Mouse (Mus musculus): ENCODE data around the gene Gm3448. TPM values are rescaled to one million over a fixed set of nuclear protein-coding genes. Genes with fewer than 3 reads are reported as not detected.
"Not testable (repeated sequence)": the region's sequence is repeated elsewhere in the genome, so short reads cannot be mapped to it uniquely, and the experiment has no call there.

Gm3448 gene
- polyA plus RNA-seq, 1 experiment from 2014 or later: 2.7 TPM

DNA sequence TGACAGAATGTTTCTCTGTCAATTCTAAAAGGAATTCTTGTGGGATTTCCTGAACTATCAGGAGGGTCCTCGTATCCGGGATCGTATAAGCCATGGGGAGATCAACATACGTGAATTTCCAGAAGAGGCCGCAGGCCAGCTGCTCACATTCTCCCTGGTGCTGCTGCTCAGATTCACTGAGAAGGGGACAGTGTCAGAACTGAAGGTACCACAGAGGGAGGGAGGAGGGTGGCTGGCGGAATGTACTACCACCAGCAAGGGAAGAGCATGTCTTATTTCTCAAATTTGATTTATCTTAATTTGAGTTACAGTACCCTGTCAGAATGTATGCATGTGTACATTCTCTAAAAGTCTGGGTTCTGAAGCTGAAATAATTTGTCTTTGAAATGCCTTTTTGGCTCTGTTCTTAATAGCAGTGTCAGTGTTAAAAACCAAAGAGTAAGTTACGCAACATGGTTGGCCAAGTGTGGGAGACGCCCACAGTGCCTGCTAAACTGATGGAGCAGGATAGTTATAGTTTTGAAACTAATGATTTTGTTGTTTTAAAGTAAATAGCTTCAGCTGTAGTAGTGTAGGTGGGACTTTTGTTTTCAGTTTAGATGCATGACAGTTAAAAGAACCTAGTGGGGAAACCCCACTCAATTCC, 12.0 kb upstream of the Gm3448 start:
- ATAC-seq (ENCODE audit: low read depth): peak; percentile 18; the same call in 1 of the 2 replicates
- WGBS: 91% methylated on average over 5 of the region's 8 CpGs
- H3K36me3 ChIP-seq (ENCODE audit: control insufficient read depth, insufficient read depth, low read length): not testable (repeated sequence)

DNA sequence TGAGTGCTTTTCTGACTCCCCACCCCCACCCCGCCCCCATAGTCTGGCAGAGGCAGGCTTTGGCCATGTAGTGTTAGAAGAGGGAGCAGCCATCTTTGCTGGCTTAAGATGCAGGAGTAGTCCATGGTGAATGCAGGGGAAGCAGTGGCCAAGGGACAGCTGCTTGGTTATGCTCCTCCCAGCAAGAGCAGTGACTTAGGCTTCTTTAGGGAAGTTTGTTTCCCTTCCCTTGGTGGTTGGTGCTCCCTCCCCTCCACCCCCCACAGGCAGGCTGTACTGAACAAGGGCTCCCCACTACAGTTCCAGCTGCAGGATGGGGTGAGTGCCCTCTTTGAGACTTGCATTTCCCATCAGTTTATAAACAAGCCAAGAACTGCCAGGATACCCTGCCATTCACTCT, 11.4 kb upstream of the Gm3448 start:
- not testable (repeated sequence) for H3K36me3 ChIP-seq (ENCODE audit: control insufficient read depth, insufficient read depth, low read length); H3K4me2 ChIP-seq (ENCODE audit: low read depth, low read length); H3K27ac ChIP-seq (ENCODE audit: low read length); H3K9ac ChIP-seq (ENCODE audit: low read length); H3K27me3 ChIP-seq (ENCODE audit: control insufficient read depth, insufficient read depth, low read depth, low read length); H3K4me3 ChIP-seq (ENCODE audit: low read length); H3K9me3 ChIP-seq (ENCODE audit: control insufficient read depth, low read length); H3K4me1 ChIP-seq (replicated peaks; ENCODE audit: control insufficient read depth, insufficient read depth, low read length)
- WGBS: 83% methylated on average over 1 of the region's 1 CpGs
- ATAC-seq (ENCODE audit: low read depth): peak; percentile 38

More for the DNA sequence above, 12.0 kb upstream of the Gm3448 start:
- H3K4me1 ChIP-seq (replicated peaks; ENCODE audit: control insufficient read depth, insufficient read depth, low read length); H3K27ac ChIP-seq (ENCODE audit: low read length); H3K4me2 ChIP-seq (ENCODE audit: low read depth, low read length); H3K4me3 ChIP-seq (ENCODE audit: low read length); H3K9me3 ChIP-seq (ENCODE audit: control insufficient read depth, low read length); H3K9ac ChIP-seq (ENCODE audit: low read length); H3K27me3 ChIP-seq (ENCODE audit: control insufficient read depth, insufficient read depth, low read depth, low read length): not testable (repeated sequence)

DNA sequence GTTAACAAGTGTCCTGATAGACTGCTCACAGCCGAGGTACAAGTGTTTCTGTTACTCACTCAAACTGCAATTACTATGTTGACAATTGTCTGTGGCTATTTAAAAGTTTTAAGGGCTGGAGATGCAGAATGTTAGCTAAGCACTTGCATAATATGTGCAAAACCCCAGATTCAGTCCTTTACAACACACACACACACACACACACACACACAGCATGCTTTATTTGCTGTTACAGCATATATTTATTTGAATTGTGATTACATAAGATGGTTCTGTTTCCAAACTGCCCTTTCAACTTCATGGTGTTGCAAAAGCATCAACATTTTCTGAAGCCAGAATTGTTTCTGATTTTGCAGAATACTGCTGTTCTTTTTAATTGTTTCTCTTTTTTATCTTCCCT, 9.0 kb upstream of the Gm3448 start:
- H3K4me1 ChIP-seq (replicated peaks; ENCODE audit: control insufficient read depth, insufficient read depth, low read length); H3K4me3 ChIP-seq (ENCODE audit: low read length); H3K9me3 ChIP-seq (ENCODE audit: control insufficient read depth, low read length); H3K4me2 ChIP-seq (ENCODE audit: low read depth, low read length); H3K27ac ChIP-seq (ENCODE audit: low read length); H3K27me3 ChIP-seq (ENCODE audit: control insufficient read depth, insufficient read depth, low read depth, low read length); H3K36me3 ChIP-seq (ENCODE audit: control insufficient read depth, insufficient read depth, low read length); H3K9ac ChIP-seq (ENCODE audit: low read length): not testable (repeated sequence)
- no CpG with 5 or more reads among the region's 1 CpGs for WGBS
- ATAC-seq (ENCODE audit: low read depth): peak; percentile 51

DNA sequence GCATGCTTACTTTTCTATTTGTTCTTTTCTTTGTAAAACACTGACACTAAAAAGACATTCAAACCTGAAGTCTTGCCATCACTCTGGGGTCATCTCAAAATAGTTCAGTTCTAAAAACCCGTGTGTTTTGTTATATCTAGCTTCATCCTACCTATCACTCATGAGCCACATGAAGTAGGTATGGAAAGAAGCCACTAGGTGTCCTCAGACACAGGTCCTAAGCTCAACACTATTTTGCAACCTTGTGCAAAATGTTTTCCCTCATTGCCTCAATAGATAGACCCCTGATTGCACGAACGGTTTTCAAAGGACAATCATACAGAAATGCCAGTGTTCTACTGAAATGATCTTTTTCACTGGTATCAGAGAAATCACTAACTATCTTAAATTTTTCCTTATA, 882 bp downstream of the Gm3448 start:
- H3K27me3 ChIP-seq (ENCODE audit: control insufficient read depth, insufficient read depth, low read depth, low read length); H3K4me1 ChIP-seq (replicated peaks; ENCODE audit: control insufficient read depth, insufficient read depth, low read length); H3K9ac ChIP-seq (ENCODE audit: low read length); H3K9me3 ChIP-seq (ENCODE audit: control insufficient read depth, low read length); H3K4me3 ChIP-seq (ENCODE audit: low read length); H3K36me3 ChIP-seq (ENCODE audit: control insufficient read depth, insufficient read depth, low read length); H3K27ac ChIP-seq (ENCODE audit: low read length); ATAC-seq (ENCODE audit: low read depth); H3K4me2 ChIP-seq (ENCODE audit: low read depth, low read length): not testable (repeated sequence)
- no CpG with 5 or more reads among the region's 3 CpGs for WGBS

DNA sequence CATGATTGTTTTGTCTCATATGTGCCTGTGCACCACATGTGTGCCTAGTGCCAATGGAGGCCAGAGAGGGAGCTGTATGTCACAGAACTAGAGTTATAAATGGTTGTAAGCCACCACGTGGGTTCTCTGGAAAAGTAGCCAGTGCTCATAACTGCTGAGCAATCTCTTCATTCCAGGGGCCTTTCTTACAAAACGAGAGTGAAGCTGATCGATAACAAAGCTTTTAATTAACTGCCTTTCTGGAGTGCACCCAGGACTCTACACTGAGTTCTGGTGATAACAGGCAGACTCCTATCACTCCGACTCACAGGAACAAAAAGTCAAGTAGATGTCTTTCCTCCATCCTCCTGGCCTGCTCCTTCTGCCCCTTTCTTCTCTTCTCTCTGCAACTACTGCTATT, 9.9 kb downstream of the Gm3448 start:
- not testable (repeated sequence) for H3K9ac ChIP-seq (ENCODE audit: low read length); H3K4me3 ChIP-seq (ENCODE audit: low read length); H3K27ac ChIP-seq (ENCODE audit: low read length); H3K4me2 ChIP-seq (ENCODE audit: low read depth, low read length); H3K4me1 ChIP-seq (replicated peaks; ENCODE audit: control insufficient read depth, insufficient read depth, low read length); ATAC-seq (ENCODE audit: low read depth); H3K9me3 ChIP-seq (ENCODE audit: control insufficient read depth, low read length); H3K36me3 ChIP-seq (ENCODE audit: control insufficient read depth, insufficient read depth, low read length); H3K27me3 ChIP-seq (ENCODE audit: control insufficient read depth, insufficient read depth, low read depth, low read length)
- WGBS: no CpG with 5 or more reads among the region's 4 CpGs

DNA sequence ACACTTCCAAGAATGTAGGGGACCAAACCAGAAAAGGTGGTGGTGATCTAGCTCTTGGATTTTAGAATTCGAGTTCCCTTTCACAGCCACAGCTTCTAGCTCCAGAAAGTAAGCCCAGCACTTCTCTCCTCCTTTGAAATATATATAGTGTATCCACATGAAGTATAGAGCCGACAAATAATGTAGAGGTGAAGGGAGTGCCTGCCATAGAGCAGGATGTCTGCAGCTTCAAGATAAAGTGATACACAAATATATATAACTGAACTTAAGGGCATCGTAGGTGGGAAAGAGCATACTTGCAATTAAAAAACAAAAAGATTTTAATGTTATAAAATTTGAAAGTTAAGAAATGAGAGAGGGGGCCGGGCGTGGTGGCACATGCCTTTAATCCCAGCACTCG, 15.8 kb downstream of the Gm3448 start:
- not testable (repeated sequence) for ATAC-seq (ENCODE audit: low read depth); H3K9ac ChIP-seq (ENCODE audit: low read length); H3K4me1 ChIP-seq (replicated peaks; ENCODE audit: control insufficient read depth, insufficient read depth, low read length); H3K27me3 ChIP-seq (ENCODE audit: control insufficient read depth, insufficient read depth, low read depth, low read length); H3K4me3 ChIP-seq (ENCODE audit: low read length); H3K27ac ChIP-seq (ENCODE audit: low read length); H3K36me3 ChIP-seq (ENCODE audit: control insufficient read depth, insufficient read depth, low read length); H3K4me2 ChIP-seq (ENCODE audit: low read depth, low read length); H3K9me3 ChIP-seq (ENCODE audit: control insufficient read depth, low read length)
- no CpG with 5 or more reads among the region's 6 CpGs for WGBS

DNA sequence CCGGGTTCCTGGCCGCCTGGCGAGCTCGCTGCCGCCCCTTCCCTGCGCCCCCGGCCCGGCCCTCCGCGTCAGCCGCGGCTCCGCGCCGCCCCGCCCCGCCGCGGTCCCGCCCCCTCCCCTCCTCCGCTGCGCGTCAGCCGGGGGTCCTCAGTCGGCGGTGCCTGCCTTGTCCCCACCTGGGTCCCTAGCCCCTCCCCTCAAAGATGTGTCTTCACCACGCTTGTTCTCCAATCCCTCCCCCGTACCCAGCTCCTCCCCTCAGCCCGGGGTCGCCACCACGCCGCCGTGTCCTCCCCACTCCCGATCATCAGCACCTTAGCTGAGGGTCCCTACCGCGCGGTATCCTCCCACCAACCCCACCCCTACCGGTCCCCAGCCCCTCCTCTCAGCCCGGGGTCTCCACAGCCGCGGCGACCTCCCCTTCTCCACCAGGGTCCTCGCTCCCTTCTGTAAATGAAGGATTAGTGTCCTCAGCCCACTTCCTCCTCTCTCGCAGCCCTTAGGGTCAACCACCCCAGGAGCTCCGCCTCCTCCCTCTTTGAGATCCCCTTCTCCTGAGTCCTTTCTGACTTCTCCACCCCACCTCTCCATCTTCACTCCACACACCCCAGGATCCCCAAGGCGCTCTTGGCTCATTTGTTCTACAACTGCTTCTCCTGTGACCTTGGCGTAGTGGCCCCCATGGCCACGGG, 16.7 kb downstream of the Gm3448 start:
- H3K27me3 ChIP-seq (ENCODE audit: control insufficient read depth, insufficient read depth, low read depth, low read length); H3K4me2 ChIP-seq (ENCODE audit: low read depth, low read length); H3K9ac ChIP-seq (ENCODE audit: low read length); H3K4me1 ChIP-seq (replicated peaks; ENCODE audit: control insufficient read depth, insufficient read depth, low read length); H3K4me3 ChIP-seq (ENCODE audit: low read length); H3K36me3 ChIP-seq (ENCODE audit: control insufficient read depth, insufficient read depth, low read length); H3K9me3 ChIP-seq (ENCODE audit: control insufficient read depth, low read length); H3K27ac ChIP-seq (ENCODE audit: low read length): not testable (repeated sequence)
- ATAC-seq (ENCODE audit: low read depth): peak; percentile 82
- no CpG with 5 or more reads among the region's 48 CpGs for WGBS

DNA sequence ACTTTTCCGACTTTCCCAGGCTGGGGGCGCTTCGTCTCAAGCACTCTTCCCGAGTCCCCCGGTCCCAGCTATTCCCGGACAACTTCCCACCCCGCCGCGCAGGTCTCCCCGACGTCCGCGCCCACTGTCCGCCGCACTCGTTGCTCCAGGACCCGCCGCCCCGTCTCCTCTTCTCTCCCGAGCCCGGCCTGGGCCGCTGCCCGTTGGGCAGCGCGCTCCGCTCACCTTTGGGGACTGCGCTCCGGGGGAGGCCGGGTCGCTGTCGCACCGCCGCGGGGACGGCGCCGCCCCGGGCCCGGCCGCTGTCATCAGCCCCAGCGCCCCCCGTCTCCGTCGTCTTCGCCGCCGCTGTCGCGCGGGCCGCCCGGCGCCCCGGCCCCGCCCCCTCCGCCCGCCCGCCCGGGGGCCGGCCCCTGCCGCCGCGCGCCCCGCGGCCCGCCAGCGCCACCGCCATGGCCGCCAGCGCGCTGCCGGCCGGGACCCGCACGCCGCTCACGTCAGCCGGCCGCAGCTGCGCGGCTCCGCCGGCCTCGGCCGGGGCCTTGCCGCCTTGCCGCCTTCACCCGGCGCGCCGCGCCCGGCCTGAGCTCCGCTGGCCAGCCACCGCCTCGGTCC, 17.4 kb downstream of the Gm3448 start:
- not testable (repeated sequence) for H3K4me3 ChIP-seq (ENCODE audit: low read length); H3K27ac ChIP-seq (ENCODE audit: low read length); H3K36me3 ChIP-seq (ENCODE audit: control insufficient read depth, insufficient read depth, low read length); H3K9ac ChIP-seq (ENCODE audit: low read length); H3K9me3 ChIP-seq (ENCODE audit: control insufficient read depth, low read length); H3K4me2 ChIP-seq (ENCODE audit: low read depth, low read length); H3K4me1 ChIP-seq (replicated peaks; ENCODE audit: control insufficient read depth, insufficient read depth, low read length); H3K27me3 ChIP-seq (ENCODE audit: control insufficient read depth, insufficient read depth, low read depth, low read length)
- WGBS: no CpG with 5 or more reads among the region's 97 CpGs
- peak; percentile 84 for ATAC-seq (ENCODE audit: low read depth)

DNA sequence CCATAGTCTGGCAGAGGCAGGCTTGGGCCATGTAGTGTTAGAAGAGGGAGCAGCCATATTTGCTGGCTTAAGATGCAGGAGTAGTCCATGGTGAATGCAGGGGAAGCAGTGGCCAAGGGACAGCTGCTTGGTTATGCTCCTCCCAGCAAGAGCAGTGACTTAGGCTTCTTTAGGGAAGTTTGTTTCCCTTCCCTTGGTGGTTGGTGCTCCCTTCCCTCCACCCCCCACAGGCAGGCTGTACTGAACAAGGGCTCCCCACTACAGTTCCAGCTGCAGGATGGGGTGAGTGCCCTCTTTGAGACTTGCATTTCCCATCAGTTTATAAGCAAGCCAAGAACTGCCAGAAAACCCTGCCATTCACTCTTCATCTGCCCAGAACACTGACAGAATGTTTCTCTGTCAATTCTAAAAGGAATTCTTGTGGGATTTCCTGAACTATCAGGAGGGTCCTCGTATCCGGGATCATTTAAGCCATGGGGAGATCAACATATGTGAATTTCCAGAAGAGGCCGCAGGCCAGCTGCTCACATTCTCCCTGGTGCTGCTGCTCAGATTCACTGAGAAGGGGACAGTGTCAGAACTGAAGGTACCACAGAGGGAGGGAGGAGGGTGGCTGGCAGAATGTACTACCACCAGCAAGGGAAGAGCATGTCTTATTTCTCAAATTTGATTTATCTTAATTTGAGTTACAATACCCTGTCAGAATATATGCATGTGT, 19.7 kb downstream of the Gm3448 start:
- WGBS: 87% methylated on average over 3 of the region's 3 CpGs
- H3K9me3 ChIP-seq (ENCODE audit: control insufficient read depth, low read length); H3K27me3 ChIP-seq (ENCODE audit: control insufficient read depth, insufficient read depth, low read depth, low read length); H3K4me3 ChIP-seq (ENCODE audit: low read length); ATAC-seq (ENCODE audit: low read depth); H3K4me2 ChIP-seq (ENCODE audit: low read depth, low read length); H3K4me1 ChIP-seq (replicated peaks; ENCODE audit: control insufficient read depth, insufficient read depth, low read length); H3K9ac ChIP-seq (ENCODE audit: low read length); H3K27ac ChIP-seq (ENCODE audit: low read length); H3K36me3 ChIP-seq (ENCODE audit: control insufficient read depth, insufficient read depth, low read length): not testable (repeated sequence)
